Mouse (Mus musculus) E14TG2a.4 (cell line): ENCODE measurements around the gene Gnaq.

Experiments used
- H3K27me3 ChIP-seq: 2 replicates; pipeline ENCODE4 v1.6.1; 2014; ENCODE audit warnings: low read length, control low read depth; ENCODE audit not compliant: insufficient read depth
- H3K36me3 ChIP-seq: 2 replicates; pipeline ENCODE4 v1.6.1; 2014; ENCODE audit warnings: low read length, control low read depth; ENCODE audit not compliant: insufficient read depth
- H3K4me1 ChIP-seq: replicated peaks from 2 replicates; pipeline ENCODE4 v1.6.1; 2014; ENCODE audit warnings: low read depth, low read length, control low read depth
- H3K4me3 ChIP-seq: replicated peaks from 2 replicates; pipeline ENCODE4 v1.5.1; 2014; ENCODE audit warnings: mild to moderate bottlenecking, low read length
- H3K9me3 ChIP-seq: 2 replicates; pipeline ENCODE4 v1.6.1; 2014; ENCODE audit warnings: low read length, control low read depth
- CTCF ChIP-seq: conservative IDR thresholded peaks from 2 replicates; pipeline ENCODE4 v1.5.1; 2014; ENCODE audit warnings: low read length
- NANOG ChIP-seq: IDR thresholded peaks from 2 replicates; pipeline ENCODE4 v1.6.1; 2014; ENCODE audit warnings: borderline replicate concordance, low read length, mixed read lengths
- POU5F1 ChIP-seq: IDR thresholded peaks from 2 replicates; pipeline ENCODE4 v1.6.1; 2014; ENCODE audit warnings: low read length, borderline replicate concordance

The Gnaq gene

GRCm38 (mm10) chr19:16314295-16314821 lies 181.7 kb downstream of the Gnaq start:
- no peaks in the 10 kb centered on the region for H3K4me1 ChIP-seq
- no peak for TF ChIP-seq POU5F1
- TF ChIP-seq NANOG = no peak
- TF ChIP-seq CTCF = no peak
- no peaks in the 10 kb centered on the region for H3K9me3 ChIP-seq
- no peaks in the 10 kb centered on the region for H3K36me3 ChIP-seq
- no peaks in the 10 kb centered on the region for H3K27me3 ChIP-seq
- no peak overlapping the region for H3K4me3 ChIP-seq

DNA sequence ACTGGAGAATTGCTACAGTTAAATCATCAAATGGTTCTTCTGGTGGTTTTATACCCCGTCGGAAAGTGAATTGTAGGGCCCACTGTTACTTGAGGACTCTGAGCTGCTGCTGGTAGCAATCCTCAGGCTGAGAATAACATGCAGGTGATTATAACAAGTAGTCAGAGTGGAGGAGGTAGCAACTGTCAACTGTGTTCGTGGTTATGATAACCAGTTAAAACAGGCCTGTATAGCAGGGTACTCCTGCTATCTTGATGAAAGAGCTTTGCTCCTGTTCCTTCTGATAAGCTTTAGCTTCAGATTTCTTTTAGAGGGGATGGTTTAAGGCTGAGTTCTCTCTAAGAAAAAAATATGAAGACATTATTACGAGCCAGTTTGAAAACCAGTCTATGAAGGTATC lies 182.9 kb downstream of the Gnaq start:
- no peaks in the 10 kb centered on the region for H3K27me3 ChIP-seq
- H3K4me1 ChIP-seq = no peaks in the 10 kb centered on the region
- H3K36me3 ChIP-seq = no peaks in the 10 kb centered on the region
- no peak for TF ChIP-seq NANOG
- TF ChIP-seq CTCF = no peak
- TF ChIP-seq POU5F1 = no peak
- no peaks in the 10 kb centered on the region for H3K9me3 ChIP-seq
- no peak overlapping the region for H3K4me3 ChIP-seq

GRCm38 (mm10) chr19:16318128-16318811 lies 185.6 kb downstream of the Gnaq start:
- Histone ChIP-seq H3K4me3 (no peak overlapping the region), H3K27me3 (no peaks in the 10 kb centered on the region), H3K9me3 (no peaks in the 10 kb centered on the region), H3K36me3 (no peaks in the 10 kb centered on the region), H3K4me1 (no peaks in the 10 kb centered on the region)
- TF ChIP-seq NANOG = no peak
- no peak for TF ChIP-seq POU5F1
- no peak for TF ChIP-seq CTCF

DNA sequence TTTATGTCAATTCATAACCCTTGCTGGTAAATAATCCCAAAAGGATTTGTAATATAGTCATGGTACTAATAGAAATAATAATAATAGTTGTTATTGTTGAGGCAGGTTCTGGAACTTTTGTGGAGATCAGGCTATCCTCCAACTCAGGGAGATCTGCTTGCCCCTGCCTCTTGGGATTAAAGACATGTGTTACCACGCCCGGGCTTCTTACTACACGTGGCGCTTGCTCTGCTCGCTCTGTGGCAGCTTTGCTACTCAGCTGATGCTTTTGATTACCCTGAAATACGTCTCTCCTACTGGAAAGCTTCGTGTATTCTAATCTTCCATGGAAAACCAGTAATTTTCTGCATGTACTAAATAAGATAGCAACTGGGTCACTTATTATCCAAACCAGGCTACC lies 187.4 kb downstream of the Gnaq start:
- Histone ChIP-seq H3K9me3 (no peaks in the 10 kb centered on the region), H3K27me3 (no peaks in the 10 kb centered on the region), H3K4me1 (0 out of 2 replicates have a peak, but pooled peaks cover 6% of the 10 kb centered on the region), H3K36me3 (no peaks in the 10 kb centered on the region), H3K4me3 (no peak overlapping the region)
- TF ChIP-seq POU5F1 = no peak
- TF ChIP-seq CTCF = no peak
- no peak for TF ChIP-seq NANOG

DNA sequence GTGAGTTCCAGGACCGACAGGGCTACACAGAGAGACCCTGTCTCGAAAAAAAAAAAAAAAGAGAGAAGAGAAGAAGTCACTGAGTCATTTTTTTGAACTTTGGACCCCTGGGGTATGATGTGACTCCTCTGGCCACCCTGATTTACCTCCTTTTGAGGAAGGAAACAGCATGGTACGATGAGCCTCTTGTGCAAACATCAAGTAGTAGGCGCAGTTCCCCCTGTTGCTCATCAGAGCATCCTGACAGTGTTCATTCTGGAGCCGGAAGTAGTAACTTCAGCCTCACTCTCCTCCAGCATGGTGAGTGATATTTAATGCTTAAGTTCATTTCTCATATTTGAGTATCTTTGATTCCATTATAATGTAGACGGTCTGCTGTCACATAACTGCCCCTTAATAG lies 190.4 kb downstream of the Gnaq start:
- no peak overlapping the region for H3K4me3 ChIP-seq
- H3K9me3 ChIP-seq = no peaks in the 10 kb centered on the region
- H3K36me3 ChIP-seq = no peaks in the 10 kb centered on the region
- 0 out of 2 replicates have a peak, but pooled peaks cover 6% of the 10 kb centered on the region for H3K4me1 ChIP-seq
- TF ChIP-seq NANOG (no peak), CTCF (no peak), POU5F1 (no peak)
- no peaks in the 10 kb centered on the region for H3K27me3 ChIP-seq

DNA sequence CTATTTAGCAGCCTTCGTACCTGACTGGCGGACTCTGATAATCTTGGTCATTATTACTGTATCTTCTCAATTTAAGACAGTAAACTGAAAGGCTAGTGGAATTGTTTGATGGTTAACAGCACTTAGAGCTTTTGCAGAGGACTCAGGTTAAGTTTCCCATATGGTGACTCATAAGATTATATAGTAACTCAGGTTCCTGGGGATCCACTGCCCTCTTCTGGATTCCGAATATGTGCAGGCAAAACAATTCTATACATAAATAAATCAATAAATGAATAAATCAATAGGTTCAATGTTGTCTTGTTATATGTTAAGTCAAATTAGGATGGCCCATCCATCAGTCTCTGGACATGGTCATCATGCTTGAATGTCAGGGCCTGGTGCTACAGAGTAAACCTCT lies 191.6 kb downstream of the Gnaq start:
- Histone ChIP-seq H3K9me3 (no peaks in the 10 kb centered on the region), H3K4me1 (0 out of 2 replicates have a peak, but pooled peaks cover 6% of the 10 kb centered on the region), H3K27me3 (no peaks in the 10 kb centered on the region), H3K36me3 (no peaks in the 10 kb centered on the region), H3K4me3 (no peak overlapping the region)
- TF ChIP-seq NANOG (no peak), POU5F1 (no peak), CTCF (no peak)

- Histone ChIP-seq H3K4me1 (0 out of 2 replicates have a peak, but pooled peaks cover 6% of the 10 kb centered on the region), H3K36me3 (no peaks in the 10 kb centered on the region), H3K4me3 (no peak overlapping the region), H3K27me3 (no peaks in the 10 kb centered on the region), H3K9me3 (no peaks in the 10 kb centered on the region)
- TF ChIP-seq CTCF = no peak
- TF ChIP-seq POU5F1 = no peak
- TF ChIP-seq NANOG = no peak
These were observed 193.3 kb downstream of the Gnaq start for GRCm38 (mm10) chr19:16325911-16326310.

GRCm38 (mm10) chr19:16327401-16328073 lies 194.9 kb downstream of the Gnaq start:
- TF ChIP-seq NANOG = no peak
- no peak for TF ChIP-seq POU5F1
- TF ChIP-seq CTCF = no peak
- H3K36me3 ChIP-seq = 0 out of 2 replicates have a peak, but pooled peaks cover 3% of the 10 kb centered on the region
- no peaks in the 10 kb centered on the region for H3K27me3 ChIP-seq
- H3K9me3 ChIP-seq = no peaks in the 10 kb centered on the region
- H3K4me1 ChIP-seq = 0 out of 2 replicates have a peak, but pooled peaks cover 6% of the 10 kb centered on the region
- H3K4me3 ChIP-seq = no peak overlapping the region
